Mouse (Mus musculus) embryonic fibroblast, embryonic 13.5 days (primary cell): ENCODE measurements at regions not wholly inside any gene's neighbourhood (a gene's known extent, or its start where the extent isn't known, plus 50 kb on each side); places are given as distances from the start of the nearest gene placed in this dataset.

Experiments
- H3K27ac ChIP-seq: 2 replicates; pipeline ENCODE4 v1.5.1; 2012; ENCODE audit warnings: low read length, control low read depth, inconsistent platforms; ENCODE audit not compliant: insufficient read depth
- H3K4me1 ChIP-seq: 2 replicates; pipeline ENCODE4 v1.6.1; 2011; ENCODE audit warnings: low read length; ENCODE audit not compliant: control insufficient read depth, insufficient read depth
- H3K4me3 ChIP-seq: 2 replicates; pipeline ENCODE4 v1.5.1; 2011; ENCODE audit warnings: mild to moderate bottlenecking, control low read depth, low read length; ENCODE audit not compliant: insufficient read depth
- CTCF ChIP-seq: IDR thresholded peaks from 2 replicates; pipeline ENCODE4 v1.5.1; 2011; ENCODE audit warnings: mild to moderate bottlenecking, control low read depth, low read length, moderate library complexity, borderline replicate concordance; ENCODE audit not compliant: insufficient read depth
- POLR2A ChIP-seq: IDR thresholded peaks from 2 replicates; pipeline ENCODE4 v1.6.1; 2011; ENCODE audit warnings: low read depth, mild to moderate bottlenecking, control low read depth, low read length, moderate library complexity

GRCm38 (mm10) chr13:55898257-55898950 lies 62.4 kb upstream of the Pitx1 start:
- TF ChIP-seq POLR2A, result no peak
- no peak for TF ChIP-seq CTCF
- Histone ChIP-seq H3K4me3 (no peak overlapping the region), H3K4me1 (no peaks in the 10 kb centered on the region), H3K27ac (no peak overlapping the region)

- no peak overlapping the region for H3K4me3 ChIP-seq
- H3K4me1 ChIP-seq, result no peaks in the 10 kb centered on the region
- TF ChIP-seq POLR2A (no peak), CTCF (no peak)
- no peak overlapping the region for H3K27ac ChIP-seq
These were observed 59.5 kb upstream of the Pitx1 start for GRCm38 (mm10) chr13:55895505-55895904.

GRCm38 (mm10) chr13:55893154-55894018 lies 57.4 kb upstream of the Pitx1 start:
- Histone ChIP-seq H3K4me1 (no peaks in the 10 kb centered on the region), H3K27ac (no peak overlapping the region), H3K4me3 (no peak overlapping the region)
- TF ChIP-seq POLR2A (no peak), CTCF (no peak)

- Histone ChIP-seq H3K27ac (no peak overlapping the region), H3K4me1 (no peaks in the 10 kb centered on the region), H3K4me3 (no peak overlapping the region)
- no peak for TF ChIP-seq CTCF
- no peak for TF ChIP-seq POLR2A
These were observed 56.3 kb upstream of the Pitx1 start for GRCm38 (mm10) chr13:55892250-55892649.

- no peaks in the 10 kb centered on the region for H3K4me1 ChIP-seq
- H3K27ac ChIP-seq, result no peak overlapping the region
- no peak overlapping the region for H3K4me3 ChIP-seq
- TF ChIP-seq CTCF (no peak), POLR2A (no peak)
These were observed 51.2 kb upstream of the Pitx1 start for GRCm38 (mm10) chr13:55887099-55887736.
